Mouse (Mus musculus) gastrocnemius, postnatal 25 days (tissue): ENCODE results near the gene Ccndbp1. TPM values are rescaled to one million over a fixed set of nuclear protein-coding genes. Genes with fewer than 3 reads are reported as not detected.

Experiments used
- microRNA-seq, 2 experiments: library from miRNA; unstranded; fragments of <30 nt; microRNA quantifications; one replicate each; pipeline ENCODE4 v1.2.0; 2021; ENCODE audit warnings: borderline replicate concordance in 2 of 2
- total RNA-seq, 2 experiments: library from RNA; stranded (reverse); gene quantifications; 1 replicate in 1 of 2; 2 replicates in 1 of 2; pipeline ENCODE4 v1.2.3; 2021

The Ccndbp1 gene
- total RNA-seq, 2 experiments from 2014 or later = 12.5 to 16.6 TPM

Small RNAs within 50 kb of the gene (microRNA-seq; reads per million reads assigned to microRNA genes)
- gene Gm44325 = 0 reads per million in 2 experiments

Other genes with a start within 250 kb of the Ccndbp1 start
- 1 to 10 TPM; 4.5 to 5.6 TPM for gene Cdan1, start 158.3 kb upstream of the Ccndbp1 start, total RNA-seq
- gene Ttbk2, start 157.8 kb upstream of the Ccndbp1 start, total RNA-seq = 1 to 10 TPM; 7.4 to 7.7 TPM
- gene Ubr1, start 37.7 kb upstream of the Ccndbp1 start, total RNA-seq = 10 to 100 TPM; 20.4 to 21.3 TPM
- gene Tmem62, start 31.4 kb upstream of the Ccndbp1 start, total RNA-seq = 1 to 10 TPM; 2.9 to 4.2 TPM
- gene Epb42, start 28.7 kb downstream of the Ccndbp1 start, total RNA-seq = under 1 TPM in 1 of 2 experiments, not detected in 1; 0.16 TPM
- gene Tgm5, start 77.4 kb downstream of the Ccndbp1 start, total RNA-seq = not detected
- gene Tgm7, start 101.4 kb downstream of the Ccndbp1 start, total RNA-seq = not detected
- gene Adal, start 132.0 kb downstream of the Ccndbp1 start, total RNA-seq = 10 to 100 TPM; 13.9 to 14.5 TPM
- 1 to 10 TPM; 3.2 to 3.6 TPM for gene Lcmt2, start 132.2 kb downstream of the Ccndbp1 start, total RNA-seq
- gene Tubgcp4, start 162.3 kb downstream of the Ccndbp1 start, total RNA-seq = 10 to 100 TPM in 1 of 2 experiments, 1 to 10 TPM in 1; 9.9 to 11.8 TPM
- gene Zscan29, start 162.7 kb downstream of the Ccndbp1 start, total RNA-seq = 1 to 10 TPM; 4.5 to 4.6 TPM